Mouse (Mus musculus): ENCODE results near the gene Cdc14b. TPM values are rescaled to one million over a fixed set of nuclear protein-coding genes. Genes with fewer than 3 reads are reported as not detected.

The Cdc14b gene
- polyA plus RNA-seq, 1 experiment = 6.9 TPM

DNA sequence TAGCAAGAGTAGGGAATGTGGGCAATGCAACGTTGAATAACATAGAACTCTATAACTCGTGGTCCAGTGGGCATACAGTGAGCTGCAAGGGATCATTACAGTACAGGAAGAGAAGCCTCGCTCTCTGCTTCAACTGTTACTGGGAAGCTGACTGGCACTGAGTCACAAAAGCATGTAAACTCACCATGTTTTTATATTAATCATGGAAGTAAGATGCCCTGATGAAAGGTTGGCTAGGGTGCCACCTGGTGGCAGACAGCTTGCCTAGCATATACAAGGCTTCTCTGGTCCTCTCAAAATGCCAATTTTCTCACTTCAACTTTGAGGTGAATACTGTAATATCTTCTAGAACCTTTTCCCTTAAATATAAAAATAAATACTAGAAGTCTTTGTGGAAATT lies 31.0 kb upstream of the Cdc14b start:
- Histone ChIP-seq H3K4me3 (ENCODE audit: insufficient read depth, low read depth, low read length) (no peak overlapping the region), H3K4me1 (ENCODE audit: control insufficient read depth, insufficient read depth, insufficient read length, low read length) (peaks cover 5% of the 10 kb centered on the region; the same call in 1 of the 2 replicates), H3K27ac (replicated peaks; ENCODE audit: low read depth, low read length) (no peak overlapping the region)

DNA sequence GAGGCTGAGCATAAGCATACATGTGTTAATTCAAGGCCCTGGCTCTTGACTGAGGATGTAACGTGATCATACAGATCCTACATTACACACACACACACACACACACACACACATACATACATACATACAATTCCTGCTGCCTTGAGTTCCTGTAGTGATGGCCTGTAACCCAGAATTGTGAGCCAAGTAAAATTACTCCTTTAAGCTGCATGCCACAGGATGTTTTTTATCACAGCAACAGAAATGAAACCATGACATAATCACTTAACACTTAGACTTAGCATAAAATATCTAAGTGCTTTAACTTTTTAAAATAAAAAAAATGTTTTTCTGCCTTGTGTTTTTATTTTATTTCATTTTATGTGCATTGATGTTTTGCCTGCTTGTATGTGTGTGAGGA lies 24.0 kb upstream of the Cdc14b start:
- H3K4me3 ChIP-seq (ENCODE audit: insufficient read depth, low read depth, low read length) = no peak overlapping the region
- H3K27ac ChIP-seq (replicated peaks; ENCODE audit: low read depth, low read length) = no peak overlapping the region
- H3K4me1 ChIP-seq (ENCODE audit: control insufficient read depth, insufficient read depth, insufficient read length, low read length) = no peaks in the 10 kb centered on the region

DNA sequence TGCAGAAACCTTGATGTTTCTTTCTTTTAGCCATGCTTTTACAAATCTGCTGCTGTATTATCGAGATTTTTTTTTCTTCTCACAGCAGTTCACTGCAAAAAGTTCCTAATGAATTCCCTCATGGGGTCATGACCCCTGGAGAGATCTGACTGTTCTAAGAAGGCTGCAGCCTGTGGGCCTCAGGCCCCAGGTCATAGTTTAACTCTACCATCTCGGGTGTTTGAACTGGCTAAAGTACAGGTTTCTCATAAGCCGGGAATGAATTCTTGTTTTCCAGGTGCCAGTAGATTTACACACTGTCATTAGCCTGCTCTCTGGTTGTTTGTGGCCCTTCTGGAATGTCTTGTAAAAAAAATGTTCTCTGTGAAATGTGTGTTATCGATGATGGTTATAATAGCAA lies 11.7 kb upstream of the Cdc14b start:
- no peak overlapping the region for H3K27ac ChIP-seq (replicated peaks; ENCODE audit: low read depth, low read length)
- no peak overlapping the region for H3K4me3 ChIP-seq (ENCODE audit: insufficient read depth, low read depth, low read length)
- no peaks in the 10 kb centered on the region for H3K4me1 ChIP-seq (ENCODE audit: control insufficient read depth, insufficient read depth, insufficient read length, low read length)

DNA sequence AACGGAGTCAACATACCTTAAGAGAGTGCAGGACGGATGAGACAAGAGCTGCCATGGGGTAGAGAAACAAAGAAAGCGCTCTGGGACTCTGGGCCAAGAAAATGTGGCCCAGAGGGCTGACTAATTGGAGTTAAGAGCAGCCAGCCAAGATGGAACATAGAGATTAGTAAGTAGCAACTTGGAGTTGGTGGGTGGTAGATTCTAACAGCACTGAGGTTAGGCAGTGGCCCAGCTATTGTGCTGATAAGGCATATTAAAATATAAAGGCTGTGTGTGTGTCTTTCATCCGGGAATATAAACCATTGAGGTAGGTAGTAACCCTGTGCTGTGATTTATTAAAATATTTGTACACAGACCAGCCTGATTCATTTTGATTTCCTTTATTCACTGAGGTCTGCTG lies 11.2 kb upstream of the Cdc14b start:
- no peak overlapping the region for H3K4me3 ChIP-seq (ENCODE audit: insufficient read depth, low read depth, low read length)
- no peak overlapping the region for H3K27ac ChIP-seq (replicated peaks; ENCODE audit: low read depth, low read length)
- no peaks in the 10 kb centered on the region for H3K4me1 ChIP-seq (ENCODE audit: control insufficient read depth, insufficient read depth, insufficient read length, low read length)

DNA sequence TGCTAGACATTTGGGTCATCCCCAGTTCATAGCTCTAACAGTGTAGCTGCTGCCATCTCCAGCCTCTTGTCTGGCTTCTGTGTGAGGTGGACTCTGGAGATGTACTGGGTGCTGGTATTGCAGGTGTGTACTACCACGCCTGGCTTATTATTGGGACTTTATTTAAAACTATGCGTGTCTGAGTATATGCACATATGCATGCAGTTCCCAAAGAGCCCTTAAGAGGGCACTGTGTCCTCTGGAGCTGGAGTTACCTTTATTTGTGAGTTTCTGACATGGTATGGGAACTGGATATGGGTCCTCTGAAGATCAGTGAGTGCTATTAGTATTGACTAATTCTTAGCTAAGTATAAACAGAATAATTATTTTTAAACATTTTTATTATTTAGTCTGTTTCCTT lies 9.6 kb upstream of the Cdc14b start:
- Histone ChIP-seq H3K4me1 (ENCODE audit: control insufficient read depth, insufficient read depth, insufficient read length, low read length) (no peaks in the 10 kb centered on the region), H3K4me3 (ENCODE audit: insufficient read depth, low read depth, low read length) (no peak overlapping the region), H3K27ac (replicated peaks; ENCODE audit: low read depth, low read length) (no peak overlapping the region)

DNA sequence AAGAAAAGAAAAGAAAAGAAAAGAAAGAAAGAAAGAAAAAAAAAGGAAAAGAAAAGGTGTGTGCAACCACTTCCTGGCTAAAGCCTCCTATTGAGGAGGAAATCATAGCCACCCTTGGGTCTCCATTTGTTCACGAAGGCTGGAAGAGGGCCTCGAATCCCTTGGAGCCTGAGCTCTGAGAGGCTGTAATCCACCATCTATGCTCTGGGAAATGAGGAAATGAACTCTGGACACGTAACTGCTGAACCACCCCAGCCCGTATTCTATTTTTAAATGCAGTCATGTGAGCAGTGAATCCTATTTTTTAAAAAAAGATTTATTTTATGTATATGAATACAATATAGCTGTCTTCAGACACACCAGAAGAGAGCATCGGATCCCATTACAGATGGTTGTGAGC lies 5.8 kb upstream of the Cdc14b start:
- Histone ChIP-seq H3K27ac (replicated peaks; ENCODE audit: low read depth, low read length) (no peak overlapping the region), H3K4me1 (ENCODE audit: control insufficient read depth, insufficient read depth, insufficient read length, low read length) (no peaks in the 10 kb centered on the region), H3K4me3 (ENCODE audit: insufficient read depth, low read depth, low read length) (no peak overlapping the region)

DNA sequence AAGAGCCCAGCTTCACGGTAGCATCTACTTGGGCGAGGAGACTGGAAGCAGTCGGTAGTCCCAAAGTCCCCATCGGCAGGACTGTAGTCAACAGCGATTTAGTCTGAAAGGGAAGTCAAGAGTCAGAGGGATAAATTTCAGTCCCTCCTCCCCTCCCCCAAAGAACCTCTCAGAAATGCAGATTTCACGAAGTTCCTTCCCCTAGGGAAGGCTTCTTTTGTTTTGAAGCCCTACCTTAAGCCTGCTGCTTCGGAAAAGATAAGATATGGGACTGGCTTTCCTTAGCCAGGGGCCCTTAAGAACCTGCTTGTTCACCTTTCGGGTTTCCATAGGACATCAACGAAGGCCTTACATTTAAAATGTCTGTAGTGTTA lies 651 bp upstream of the Cdc14b start:
- Histone ChIP-seq H3K4me1 (ENCODE audit: control insufficient read depth, insufficient read depth, insufficient read length, low read length) (peaks cover 3% of the 10 kb centered on the region; the same call in 1 of the 2 replicates), H3K4me3 (ENCODE audit: insufficient read depth, low read depth, low read length) (peak overlapping the region; percentile 66), H3K27ac (replicated peaks; ENCODE audit: low read depth, low read length) (no peak overlapping the region)

DNA sequence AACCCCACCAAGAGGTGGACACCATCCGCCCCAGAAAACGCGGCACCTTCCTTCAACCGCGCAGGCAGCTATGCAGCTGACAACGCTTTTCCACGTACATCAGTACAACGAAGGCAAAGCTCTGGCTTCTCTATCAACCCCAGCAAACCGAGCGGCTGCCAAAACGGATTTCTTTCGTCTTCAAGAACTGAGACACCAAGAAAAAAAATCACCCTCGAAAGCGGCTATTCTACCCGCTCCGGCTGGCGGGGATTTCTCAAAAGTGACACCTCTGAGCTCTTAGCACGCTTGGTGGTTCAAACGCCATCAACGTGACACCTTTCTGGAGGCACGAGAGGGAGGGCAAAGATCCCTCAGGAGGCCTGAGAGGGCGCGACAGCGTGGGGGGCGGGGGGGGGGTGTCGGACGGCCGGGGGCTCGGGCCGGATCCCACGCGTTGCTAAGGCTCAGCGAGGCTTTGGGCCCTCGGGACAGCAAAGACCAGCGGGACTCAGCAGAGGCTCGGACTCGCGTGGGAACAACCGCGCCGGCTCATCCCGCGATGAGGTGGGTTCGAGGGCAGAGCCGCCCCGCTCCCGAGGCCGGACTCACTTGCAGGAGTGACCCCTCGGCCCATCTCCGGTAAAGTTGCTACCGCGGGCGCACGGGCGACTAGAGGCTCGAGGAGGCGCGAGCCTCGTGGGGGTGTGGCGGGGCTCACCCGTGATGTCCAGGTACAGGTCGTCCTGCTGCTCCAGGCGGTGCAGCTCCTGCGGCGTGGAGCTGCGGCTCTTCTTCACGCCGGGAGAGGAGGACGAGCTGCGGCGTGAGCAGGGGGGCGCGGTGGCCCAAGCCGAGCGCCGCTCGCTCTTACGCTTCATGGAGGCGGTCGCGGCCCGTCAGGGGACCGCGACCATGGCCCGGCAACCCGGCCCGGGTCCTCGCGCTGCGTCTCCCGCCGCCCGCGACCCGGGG lies 922 bp downstream of the Cdc14b start:
- Histone ChIP-seq H3K4me1 (ENCODE audit: control insufficient read depth, insufficient read depth, insufficient read length, low read length) (peaks cover 3% of the 10 kb centered on the region; the same call in 1 of the 2 replicates), H3K4me3 (ENCODE audit: insufficient read depth, low read depth, low read length) (peak overlapping the region; percentile 66), H3K27ac (replicated peaks; ENCODE audit: low read depth, low read length) (no peak overlapping the region)

DNA sequence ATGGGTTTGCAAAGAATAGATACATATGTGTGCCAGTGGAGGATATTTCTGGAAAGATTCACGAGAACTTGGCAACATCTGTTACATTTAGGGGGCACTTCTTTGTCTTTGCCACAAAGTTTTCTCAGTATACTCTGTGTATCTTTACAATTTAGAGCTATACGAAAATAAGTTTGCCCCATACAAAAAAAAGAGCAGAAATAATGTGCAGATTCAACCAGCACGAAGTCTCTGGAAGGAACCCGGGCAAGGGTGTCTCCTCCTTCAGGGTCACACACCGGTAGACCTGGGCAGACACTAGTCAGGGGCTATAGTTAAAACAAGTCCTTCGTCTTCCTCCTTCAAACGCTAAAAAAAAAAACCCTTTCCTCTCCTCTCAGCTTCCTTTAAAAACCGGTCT lies 1.7 kb downstream of the Cdc14b start:
- no peak overlapping the region for H3K27ac ChIP-seq (replicated peaks; ENCODE audit: low read depth, low read length)
- peaks cover 3% of the 10 kb centered on the region; the same call in 1 of the 2 replicates for H3K4me1 ChIP-seq (ENCODE audit: control insufficient read depth, insufficient read depth, insufficient read length, low read length)
- H3K4me3 ChIP-seq (ENCODE audit: insufficient read depth, low read depth, low read length) = no peak overlapping the region

DNA sequence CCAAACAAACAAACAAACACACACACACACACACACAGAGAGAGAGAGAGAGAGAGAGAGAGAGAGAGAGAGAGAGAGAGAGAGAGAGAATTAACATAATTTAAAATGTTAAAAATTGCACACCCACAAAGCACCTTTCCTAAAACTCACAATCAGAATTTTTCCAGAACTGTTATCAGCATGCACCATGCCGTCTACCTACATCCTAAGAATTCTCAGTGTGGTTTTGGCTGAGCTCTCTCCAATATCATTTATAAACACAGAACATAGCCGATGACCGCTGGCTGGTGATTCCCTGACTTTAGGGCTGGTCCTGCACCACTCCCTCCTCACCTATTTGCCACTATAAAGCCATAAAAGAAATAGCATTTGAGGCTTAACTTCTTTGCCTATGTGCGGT lies 6.7 kb downstream of the Cdc14b start:
- Histone ChIP-seq H3K4me1 (ENCODE audit: control insufficient read depth, insufficient read depth, insufficient read length, low read length) (no peaks in the 10 kb centered on the region), H3K4me3 (ENCODE audit: insufficient read depth, low read depth, low read length) (no peak overlapping the region)

DNA sequence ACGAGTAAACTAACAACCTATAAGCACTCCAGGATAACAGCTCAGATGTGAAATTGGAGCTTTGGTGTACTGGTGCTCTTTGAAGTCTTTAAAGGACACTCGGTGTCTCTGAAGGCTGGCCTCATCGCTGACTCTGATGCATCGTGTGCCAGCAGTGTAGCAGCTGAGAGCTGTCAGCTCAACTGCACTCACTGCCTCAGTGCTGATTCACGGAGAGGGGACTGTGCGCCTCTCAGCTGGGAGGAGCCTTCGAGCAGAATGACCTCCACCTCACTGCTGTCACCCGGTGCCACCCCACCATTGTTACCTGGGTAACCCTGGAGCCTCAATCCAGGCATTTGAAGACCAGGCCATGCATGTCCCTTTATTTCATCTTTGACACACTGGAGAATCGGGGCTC lies 7.9 kb downstream of the Cdc14b start:
- Histone ChIP-seq H3K4me3 (ENCODE audit: insufficient read depth, low read depth, low read length) (no peak overlapping the region), H3K4me1 (ENCODE audit: control insufficient read depth, insufficient read depth, insufficient read length, low read length) (no peaks in the 10 kb centered on the region), H3K27ac (replicated peaks; ENCODE audit: low read depth, low read length) (no peak overlapping the region)

More for the DNA sequence above, 6.7 kb downstream of the Cdc14b start:
- no peak overlapping the region for H3K27ac ChIP-seq (replicated peaks; ENCODE audit: low read depth, low read length)

DNA sequence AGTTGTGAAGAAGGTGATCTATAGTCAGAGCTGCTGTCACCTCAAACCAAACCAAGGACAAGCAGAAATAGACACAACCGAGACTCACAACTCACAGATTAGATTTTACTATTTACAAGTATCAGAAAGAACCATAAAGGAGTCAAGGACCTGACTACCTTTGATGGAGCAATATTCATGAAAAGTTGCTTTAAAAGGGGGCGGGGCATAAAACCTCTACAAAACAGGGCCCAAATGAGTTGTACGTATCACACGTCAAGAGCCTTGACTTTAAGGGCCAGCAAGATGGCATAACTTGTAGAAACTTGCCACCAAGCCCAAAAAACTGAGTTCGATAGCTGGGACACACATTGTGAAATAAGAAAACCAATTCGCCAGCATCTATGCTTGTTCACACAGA lies 10.5 kb downstream of the Cdc14b start:
- H3K4me1 ChIP-seq (ENCODE audit: control insufficient read depth, insufficient read depth, insufficient read length, low read length) = peaks cover 2% of the 10 kb centered on the region; the same call in 1 of the 2 replicates
- H3K4me3 ChIP-seq (ENCODE audit: insufficient read depth, low read depth, low read length) = no peak overlapping the region
- no peak overlapping the region for H3K27ac ChIP-seq (replicated peaks; ENCODE audit: low read depth, low read length)

DNA sequence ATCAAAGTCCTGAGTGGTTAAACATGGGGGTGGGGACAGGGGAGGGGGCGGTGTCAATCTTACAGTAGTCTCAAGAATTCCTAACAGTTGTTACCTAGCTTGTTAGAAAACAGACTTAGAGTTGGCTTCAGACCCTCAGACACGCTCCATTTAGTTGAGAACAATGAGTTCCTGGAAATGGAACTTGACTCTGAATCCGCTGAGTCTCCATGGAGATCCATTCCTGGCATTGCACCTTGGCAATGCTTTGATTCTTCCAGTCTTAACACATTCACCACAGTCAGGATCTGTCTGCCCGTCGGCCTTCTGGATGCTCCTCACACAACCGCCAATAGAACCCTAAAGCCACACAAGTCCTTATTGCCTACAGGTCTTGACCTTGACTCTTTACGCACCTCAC lies 15.2 kb downstream of the Cdc14b start:
- no peak overlapping the region for H3K27ac ChIP-seq (replicated peaks; ENCODE audit: low read depth, low read length)
- H3K4me3 ChIP-seq (ENCODE audit: insufficient read depth, low read depth, low read length) = no peak overlapping the region
- peaks cover 2% of the 10 kb centered on the region; the same call in 1 of the 2 replicates for H3K4me1 ChIP-seq (ENCODE audit: control insufficient read depth, insufficient read depth, insufficient read length, low read length)

DNA sequence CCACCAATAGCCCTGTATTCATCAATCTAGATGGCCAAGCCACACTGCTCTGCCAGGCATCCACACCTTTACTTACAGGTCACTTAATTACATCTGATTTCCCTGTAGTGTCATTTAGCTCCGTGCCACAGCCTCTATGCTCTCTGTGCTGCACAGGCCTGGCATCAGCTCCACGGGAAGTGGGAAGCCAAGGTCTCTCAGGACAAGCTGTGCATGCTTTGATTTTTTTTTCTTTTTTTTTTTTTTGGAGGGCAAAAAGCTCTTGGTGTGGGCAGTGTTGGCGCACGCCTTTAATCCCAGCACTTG lies 16.6 kb downstream of the Cdc14b start:
- no peak overlapping the region for H3K4me3 ChIP-seq (ENCODE audit: insufficient read depth, low read depth, low read length)
- H3K27ac ChIP-seq (replicated peaks; ENCODE audit: low read depth, low read length) = no peak overlapping the region
- H3K4me1 ChIP-seq (ENCODE audit: control insufficient read depth, insufficient read depth, insufficient read length, low read length) = peaks cover 2% of the 10 kb centered on the region; the same call in 1 of the 2 replicates

DNA sequence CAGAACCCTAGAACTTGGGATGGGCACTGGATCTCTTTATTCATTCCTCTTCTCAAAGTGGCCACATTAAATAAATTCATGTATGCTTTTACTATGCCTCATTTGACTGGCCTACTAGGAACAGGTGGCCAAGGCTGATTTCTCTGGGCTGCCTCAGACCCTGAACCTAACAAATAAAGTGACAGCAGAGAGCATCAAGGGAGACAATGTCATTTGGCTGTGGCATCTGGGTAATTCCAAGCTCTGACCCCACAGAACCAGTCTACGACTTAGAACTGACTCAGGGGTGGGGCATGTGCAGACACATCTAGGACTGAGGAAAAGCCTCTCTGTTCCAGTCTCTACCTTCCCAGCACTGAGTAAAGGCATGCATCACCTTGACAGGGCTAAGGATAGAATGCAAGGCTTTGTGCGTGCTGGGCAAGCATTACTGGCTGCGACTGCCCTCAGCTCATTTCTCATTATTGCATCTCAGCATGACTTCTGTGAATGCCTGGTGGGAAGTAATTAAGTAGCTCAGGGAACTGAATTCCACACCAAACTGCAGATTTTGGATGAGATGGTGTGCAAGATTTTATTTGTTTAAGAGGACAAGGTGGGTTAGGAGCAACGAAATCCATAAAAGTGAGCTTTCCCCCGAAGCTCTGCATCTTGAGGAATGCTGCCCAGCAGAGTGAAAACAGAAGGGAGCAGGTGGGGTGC lies 17.1 kb downstream of the Cdc14b start:
- no peak overlapping the region for H3K4me3 ChIP-seq (ENCODE audit: insufficient read depth, low read depth, low read length)
- H3K27ac ChIP-seq (replicated peaks; ENCODE audit: low read depth, low read length) = no peak overlapping the region
- peaks cover 2% of the 10 kb centered on the region; the same call in 1 of the 2 replicates for H3K4me1 ChIP-seq (ENCODE audit: control insufficient read depth, insufficient read depth, insufficient read length, low read length)

All from brown adipose tissue, adult 24 weeks (tissue).